Mouse (Mus musculus): Measurements from ENCODE around the gene Hoxd12. TPM values are rescaled to one million over a fixed set of nuclear protein-coding genes. Genes with fewer than 3 reads are reported as not detected.

Hoxd12 gene
- polyA plus RNA-seq, 1 experiment from 2014 or later = 4.5 TPM

DNA sequence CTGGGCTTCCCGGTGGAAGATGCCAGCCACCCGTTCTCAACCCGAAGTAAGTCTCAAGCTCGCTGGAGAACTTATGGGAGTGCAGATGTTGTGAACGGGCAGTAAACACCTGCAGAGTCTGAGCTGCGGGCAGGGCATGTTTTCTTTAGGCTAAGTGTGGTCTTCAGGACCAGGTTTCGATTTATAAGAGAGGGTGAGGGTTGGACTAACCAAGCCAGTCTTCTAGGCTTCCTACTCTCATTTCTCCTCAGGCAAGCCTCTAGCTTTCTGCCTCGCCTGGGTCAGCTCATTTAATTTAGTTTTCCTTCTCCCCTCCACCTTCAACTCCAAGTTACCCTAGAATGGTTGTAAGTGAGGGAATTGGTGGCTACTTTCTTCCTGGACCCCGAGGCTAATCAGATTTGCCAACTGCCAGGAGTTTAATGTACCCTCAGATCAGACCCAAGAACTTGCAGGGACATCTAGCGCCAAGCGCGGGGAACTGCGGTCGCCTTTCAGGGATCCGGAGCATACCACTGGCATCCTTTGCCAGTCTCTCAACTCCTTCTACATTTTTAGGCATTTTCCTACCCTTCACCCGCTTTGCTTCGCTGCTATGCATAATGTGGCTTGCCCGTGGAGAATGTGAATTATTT lies 11.4 kb upstream of the Hoxd12 start:
- H3K36me3 ChIP-seq (ENCODE audit: insufficient read depth, low read length) = no peaks in the 10 kb centered on the region
- no peak overlapping the region for H3K27ac ChIP-seq (ENCODE audit: low read length)
- no peaks in the 10 kb centered on the region for H3K9me3 ChIP-seq (ENCODE audit: low read length)
- H3K4me3 ChIP-seq (ENCODE audit: low read length) = no peak overlapping the region
- no peak for ATAC-seq (ENCODE audit: low FRiP score, low TSS enrichment)
- H3K27me3 ChIP-seq (ENCODE audit: insufficient read depth, low read length) = peaks cover 91% of the 10 kb centered on the region
- peaks cover 2% of the 10 kb centered on the region for H3K4me1 ChIP-seq (ENCODE audit: insufficient read depth, low read length)
- H3K4me2 ChIP-seq (replicated peaks; ENCODE audit: low read depth, low read length) = no peak overlapping the region; the same call in 1 of the 2 replicates
- no peak overlapping the region for H3K9ac ChIP-seq (replicated peaks; ENCODE audit: low read length)
- WGBS = 3% methylated on average over 18 of the region's 18 CpGs

DNA sequence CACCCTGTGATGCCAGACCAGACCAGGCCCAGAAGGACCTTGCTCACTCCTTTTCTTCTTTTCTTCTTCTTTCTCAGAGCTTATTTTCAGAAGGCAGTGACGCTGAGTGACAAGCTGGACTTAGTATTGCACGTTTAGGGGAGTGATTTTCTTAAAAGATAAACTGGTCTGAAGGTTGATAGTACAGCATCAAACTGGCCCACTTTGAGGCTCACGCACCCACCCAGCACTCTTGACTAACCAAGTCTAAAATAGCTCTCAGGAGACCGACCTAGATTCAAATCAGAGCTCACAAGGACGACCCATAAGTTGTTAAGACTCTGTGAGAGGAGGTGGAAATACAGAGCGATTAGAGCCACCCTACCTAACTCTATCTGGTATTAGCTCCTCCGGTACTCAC lies 8.4 kb upstream of the Hoxd12 start:
- Histone ChIP-seq H3K4me3 (ENCODE audit: low read length) (no peak overlapping the region), H3K9ac (replicated peaks; ENCODE audit: low read length) (no peak overlapping the region), H3K27me3 (ENCODE audit: insufficient read depth, low read length) (peaks cover 90% of the 10 kb centered on the region), H3K27ac (ENCODE audit: low read length) (no peak overlapping the region), H3K4me1 (ENCODE audit: insufficient read depth, low read length) (peaks cover 7% of the 10 kb centered on the region), H3K4me2 (replicated peaks; ENCODE audit: low read depth, low read length) (no peak overlapping the region), H3K36me3 (ENCODE audit: insufficient read depth, low read length) (no peaks in the 10 kb centered on the region), H3K9me3 (ENCODE audit: low read length) (no peaks in the 10 kb centered on the region)
- 4% methylated on average over 7 of the region's 7 CpGs for WGBS
- no peak for ATAC-seq (ENCODE audit: low FRiP score, low TSS enrichment)

GRCm38 (mm10) chr2:74667191-74667841 lies 7.5 kb upstream of the Hoxd12 start:
- Histone ChIP-seq H3K4me1 (ENCODE audit: insufficient read depth, low read length) (peaks cover 7% of the 10 kb centered on the region), H3K4me2 (replicated peaks; ENCODE audit: low read depth, low read length) (peak overlapping the region; percentile 82; the same call in 1 of the 2 replicates), H3K36me3 (ENCODE audit: insufficient read depth, low read length) (no peaks in the 10 kb centered on the region), H3K9me3 (ENCODE audit: low read length) (no peaks in the 10 kb centered on the region), H3K27me3 (ENCODE audit: insufficient read depth, low read length) (peaks cover 91% of the 10 kb centered on the region), H3K9ac (replicated peaks; ENCODE audit: low read length) (no peak overlapping the region), H3K27ac (ENCODE audit: low read length) (no peak overlapping the region), H3K4me3 (ENCODE audit: low read length) (peak overlapping the region; percentile 48)
- WGBS = 3% methylated on average over 36 of the region's 36 CpGs
- 0 out of 2 replicates have a peak, but pooled peaks have one; percentile 16 for ATAC-seq (ENCODE audit: low FRiP score, low TSS enrichment)

- no peaks in the 10 kb centered on the region for H3K9me3 ChIP-seq (ENCODE audit: low read length)
- H3K4me3 ChIP-seq (ENCODE audit: low read length) = peak within 1 kb of the TSS; percentile 48
- no peak within 1 kb of the TSS for H3K27ac ChIP-seq (ENCODE audit: low read length)
- peaks cover 92% of the 10 kb centered on the region for H3K27me3 ChIP-seq (ENCODE audit: insufficient read depth, low read length)
- peak within 1 kb of the TSS; percentile 82 for H3K4me2 ChIP-seq (replicated peaks; ENCODE audit: low read depth, low read length)
- H3K9ac ChIP-seq (replicated peaks; ENCODE audit: low read length) = peak within 1 kb of the TSS; percentile 58
- no peaks in the 10 kb centered on the region for H3K36me3 ChIP-seq (ENCODE audit: insufficient read depth, low read length)
- peaks cover 13% of the 10 kb centered on the region for H3K4me1 ChIP-seq (ENCODE audit: insufficient read depth, low read length)
- peak; percentile 83 for ATAC-seq (ENCODE audit: low FRiP score, low TSS enrichment)
- 0% methylated on average over 15 of the region's 51 CpGs for WGBS
Observed at GRCm38 (mm10) chr2:74667842-74668357, 6.9 kb upstream of the Hoxd12 start, which contains the start of gene Hoxd13. Hoxd13 (plus strand) TSS chr2:74668310.

DNA sequence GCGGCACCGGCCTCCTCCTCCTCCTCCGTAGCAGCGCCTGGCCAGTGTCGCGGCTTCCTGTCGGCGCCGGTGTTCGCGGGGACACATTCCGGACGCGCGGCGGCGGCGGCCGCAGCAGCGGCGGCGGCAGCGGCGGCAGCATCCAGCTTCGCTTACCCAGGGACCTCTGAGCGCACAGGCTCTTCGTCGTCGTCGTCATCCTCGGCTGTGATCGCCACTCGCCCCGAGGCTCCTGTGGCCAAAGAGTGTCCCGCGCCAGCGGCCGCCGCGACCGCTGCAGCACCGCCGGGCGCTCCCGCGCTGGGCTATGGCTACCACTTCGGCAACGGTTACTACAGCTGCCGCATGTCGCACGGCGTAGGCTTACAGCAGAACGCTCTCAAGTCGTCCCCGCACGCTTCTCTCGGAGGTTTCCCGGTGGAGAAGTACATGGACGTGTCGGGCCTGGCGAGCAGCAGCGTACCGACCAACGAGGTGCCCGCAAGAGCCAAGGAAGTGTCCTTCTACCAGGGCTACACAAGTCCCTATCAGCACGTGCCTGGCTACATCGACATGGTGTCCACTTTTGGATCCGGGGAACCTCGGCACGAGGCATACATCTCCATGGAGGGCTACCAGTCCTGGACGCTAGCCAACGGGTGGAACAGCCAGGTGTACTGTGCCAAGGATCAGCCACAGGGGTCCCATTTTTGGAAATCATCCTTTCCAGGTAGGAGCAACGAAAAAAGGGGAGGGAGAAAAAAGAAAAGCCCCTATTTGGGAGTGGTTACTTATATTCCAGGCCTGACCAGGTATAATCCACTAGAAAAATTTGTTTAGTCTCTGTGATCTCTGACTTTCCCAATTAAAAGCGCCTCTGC lies 6.2 kb upstream of the Hoxd12 start:
- H3K9me3 ChIP-seq (ENCODE audit: low read length) = no peaks in the 10 kb centered on the region
- under 1% methylated on average over 74 of the region's 74 CpGs for WGBS
- peak overlapping the region; percentile 82 for H3K4me2 ChIP-seq (replicated peaks; ENCODE audit: low read depth, low read length)
- peaks cover 92% of the 10 kb centered on the region for H3K27me3 ChIP-seq (ENCODE audit: insufficient read depth, low read length)
- H3K4me1 ChIP-seq (ENCODE audit: insufficient read depth, low read length) = peaks cover 18% of the 10 kb centered on the region
- peak overlapping the region; percentile 48 for H3K4me3 ChIP-seq (ENCODE audit: low read length)
- H3K9ac ChIP-seq (replicated peaks; ENCODE audit: low read length) = peak overlapping the region; percentile 58
- ATAC-seq (ENCODE audit: low FRiP score, low TSS enrichment) = peak; percentile 66
- H3K36me3 ChIP-seq (ENCODE audit: insufficient read depth, low read length) = no peaks in the 10 kb centered on the region
- no peak overlapping the region for H3K27ac ChIP-seq (ENCODE audit: low read length)

DNA sequence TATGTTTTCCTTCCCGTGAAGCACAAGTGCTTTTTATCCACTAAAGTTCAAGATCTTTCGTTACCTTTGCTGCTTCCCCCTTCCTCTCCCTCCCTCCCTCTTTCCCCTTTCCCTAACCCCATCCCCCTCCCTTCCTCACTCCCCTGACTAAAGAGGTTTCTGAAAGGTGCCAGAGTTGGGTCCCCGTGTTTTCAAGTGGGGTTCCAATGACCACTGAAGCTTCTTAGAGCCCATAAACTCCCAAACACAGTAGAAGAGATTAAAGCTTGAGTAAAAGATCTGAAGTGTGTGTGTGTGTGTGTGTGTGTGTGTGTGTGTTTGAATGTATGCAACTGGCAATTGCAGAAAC lies 5.6 kb upstream of the Hoxd12 start:
- Histone ChIP-seq H3K27ac (ENCODE audit: low read length) (no peak overlapping the region), H3K4me1 (ENCODE audit: insufficient read depth, low read length) (peaks cover 24% of the 10 kb centered on the region), H3K4me2 (replicated peaks; ENCODE audit: low read depth, low read length) (no peak overlapping the region), H3K27me3 (ENCODE audit: insufficient read depth, low read length) (peaks cover 92% of the 10 kb centered on the region), H3K4me3 (ENCODE audit: low read length) (no peak overlapping the region), H3K36me3 (ENCODE audit: insufficient read depth, low read length) (no peaks in the 10 kb centered on the region), H3K9ac (replicated peaks; ENCODE audit: low read length) (no peak overlapping the region), H3K9me3 (ENCODE audit: low read length) (no peaks in the 10 kb centered on the region)
- ATAC-seq (ENCODE audit: low FRiP score, low TSS enrichment) = no peak
- WGBS = 3% methylated on average over 3 of the region's 3 CpGs

DNA sequence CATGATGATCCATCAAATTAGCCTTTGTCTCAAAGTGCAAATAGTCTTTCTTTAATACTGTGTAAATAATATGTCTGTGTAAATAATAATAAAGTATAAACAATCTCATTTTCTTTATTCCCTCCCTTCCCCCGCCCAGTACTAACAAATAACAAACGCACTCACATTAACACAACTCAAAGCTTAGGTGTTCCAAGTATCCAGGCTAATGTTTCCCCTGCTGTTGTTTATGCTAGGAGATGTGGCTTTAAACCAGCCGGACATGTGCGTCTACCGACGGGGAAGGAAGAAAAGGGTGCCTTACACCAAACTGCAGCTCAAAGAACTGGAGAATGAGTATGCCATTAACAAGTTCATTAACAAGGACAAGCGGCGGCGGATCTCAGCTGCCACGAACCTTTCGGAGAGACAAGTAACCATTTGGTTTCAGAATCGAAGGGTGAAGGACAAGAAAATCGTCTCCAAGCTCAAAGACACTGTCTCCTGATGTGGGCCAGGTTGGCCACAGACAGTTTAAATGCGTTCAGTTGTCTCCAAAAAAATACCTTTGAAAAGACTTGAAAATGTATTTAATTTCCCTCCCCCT lies 5.1 kb upstream of the Hoxd12 start:
- no peak overlapping the region for H3K4me2 ChIP-seq (replicated peaks; ENCODE audit: low read depth, low read length)
- H3K27me3 ChIP-seq (ENCODE audit: insufficient read depth, low read length) = peaks cover 90% of the 10 kb centered on the region
- 5% methylated on average over 14 of the region's 14 CpGs for WGBS
- no peak overlapping the region for H3K9ac ChIP-seq (replicated peaks; ENCODE audit: low read length)
- no peak overlapping the region for H3K27ac ChIP-seq (ENCODE audit: low read length)
- no peaks in the 10 kb centered on the region for H3K36me3 ChIP-seq (ENCODE audit: insufficient read depth, low read length)
- ATAC-seq (ENCODE audit: low FRiP score, low TSS enrichment) = no peak
- H3K4me3 ChIP-seq (ENCODE audit: low read length) = no peak overlapping the region
- H3K9me3 ChIP-seq (ENCODE audit: low read length) = no peaks in the 10 kb centered on the region
- peaks cover 24% of the 10 kb centered on the region for H3K4me1 ChIP-seq (ENCODE audit: insufficient read depth, low read length)

GRCm38 (mm10) chr2:74670632-74671188 lies 4.1 kb upstream of the Hoxd12 start:
- Histone ChIP-seq H3K27ac (ENCODE audit: low read length) (no peak overlapping the region), H3K9me3 (ENCODE audit: low read length) (no peaks in the 10 kb centered on the region), H3K36me3 (ENCODE audit: insufficient read depth, low read length) (no peaks in the 10 kb centered on the region), H3K4me2 (replicated peaks; ENCODE audit: low read depth, low read length) (no peak overlapping the region), H3K9ac (replicated peaks; ENCODE audit: low read length) (no peak overlapping the region), H3K27me3 (ENCODE audit: insufficient read depth, low read length) (peaks cover 91% of the 10 kb centered on the region), H3K4me1 (ENCODE audit: insufficient read depth, low read length) (peaks cover 31% of the 10 kb centered on the region), H3K4me3 (ENCODE audit: low read length) (no peak overlapping the region)
- whole genome bisulfite sequencing = 11% methylated on average over 3 of the region's 3 CpGs
- ATAC-seq (ENCODE audit: low FRiP score, low TSS enrichment) = no peak

DNA sequence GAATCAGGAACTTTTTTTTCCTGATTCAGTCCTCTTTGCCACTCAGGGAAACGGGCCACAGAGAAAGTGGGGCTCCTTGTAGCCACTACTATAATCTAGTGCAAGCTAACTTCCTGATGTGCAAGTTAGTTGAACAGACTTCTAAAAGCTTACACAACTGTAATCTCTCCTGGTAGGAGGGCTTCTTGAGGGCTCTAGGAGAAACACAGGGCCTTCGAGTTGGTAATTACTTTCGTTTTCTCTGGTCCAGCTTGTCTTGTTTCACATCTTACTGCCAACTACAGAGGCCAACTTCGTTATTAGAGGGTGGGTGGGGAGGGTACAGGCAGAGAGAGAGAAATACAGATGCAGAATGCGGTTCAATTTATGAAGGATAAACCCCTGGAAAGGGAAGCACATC lies 3.0 kb upstream of the Hoxd12 start:
- Histone ChIP-seq H3K27ac (ENCODE audit: low read length) (no peak overlapping the region), H3K9me3 (ENCODE audit: low read length) (no peaks in the 10 kb centered on the region), H3K36me3 (ENCODE audit: insufficient read depth, low read length) (no peaks in the 10 kb centered on the region), H3K4me3 (ENCODE audit: low read length) (no peak overlapping the region), H3K9ac (replicated peaks; ENCODE audit: low read length) (no peak overlapping the region), H3K27me3 (ENCODE audit: insufficient read depth, low read length) (peaks cover 92% of the 10 kb centered on the region), H3K4me2 (replicated peaks; ENCODE audit: low read depth, low read length) (no peak overlapping the region), H3K4me1 (ENCODE audit: insufficient read depth, low read length) (peaks cover 42% of the 10 kb centered on the region)
- no peak for ATAC-seq (ENCODE audit: low FRiP score, low TSS enrichment)
- 42% methylated on average over 5 of the region's 5 CpGs for WGBS

Measured in kidney, embryonic 16.5 days (tissue).